Mouse (Mus musculus) CH12.LX (cell line): Measurements from ENCODE around the gene Teddm3. TPM values are rescaled to one million over a fixed set of nuclear protein-coding genes. Genes with fewer than 3 reads are reported as not detected.
A peak's percentile ranks its signal among the peaks of the same experiment; 100 is the strongest.

Source experiments
- DNase-seq: peaks from one replicate; pipeline ENCODE4 v3.0.0-alpha.2; 2013; ENCODE audit errors: extremely low read depth
- H3K27ac ChIP-seq: 2 replicates; pipeline ENCODE4 v1.5.1; 2012; ENCODE audit warnings: low read depth, mild to moderate bottlenecking, control low read depth, moderate library complexity; ENCODE audit not compliant: insufficient read depth
- H3K27me3 ChIP-seq: replicated peaks from 2 replicates; pipeline ENCODE3; 2012; ENCODE audit warnings: inconsistent platforms
- H3K36me3 ChIP-seq, 2 experiments: replicated peaks in 1 of 2; 2 replicates each; pipeline versions ENCODE3 to v1.6.1; 2012; ENCODE audit warnings: inconsistent platforms in 1 of 2, low read length in 1 of 2, mild to moderate bottlenecking in 1 of 2, mixed read lengths in 1 of 2, moderate library complexity in 1 of 2; ENCODE audit not compliant: control insufficient read depth in 1 of 2, insufficient read depth in 1 of 2
- H3K4me1 ChIP-seq, 2 experiments: 2 replicates each; pipeline ENCODE4 v1.6.1; 2012; ENCODE audit warnings: inconsistent platforms in 1 of 2, moderate library complexity in 1 of 2; ENCODE audit not compliant: insufficient read depth in 2 of 2, control insufficient read depth in 1 of 2
- H3K4me2 ChIP-seq: 2 replicates; pipeline ENCODE4 v1.6.1; 2012; ENCODE audit warnings: low read depth, mild to moderate bottlenecking, control low read depth; ENCODE audit not compliant: poor library complexity, insufficient read depth, severe bottlenecking
- H3K4me3 ChIP-seq, 3 experiments: fragments of 150-350 bp in 1 of 3; sonication (generic) in 1 of 3; replicated peaks in 1 of 3; 2 replicates each; pipeline versions ENCODE3 to v1.5.1; 2011 to 2012; ENCODE audit warnings: low read depth in 2 of 3, low read length in 2 of 3, mild to moderate bottlenecking in 2 of 3, moderate library complexity in 2 of 3, control low read depth in 1 of 3, improper control_type of control experiment in 1 of 3, inconsistent platforms in 1 of 3, mixed read lengths in 1 of 3; ENCODE audit not compliant: poor library complexity in 1 of 3
- H3K79me2 ChIP-seq: replicated peaks from 2 replicates; pipeline ENCODE4 v1.6.1; 2012; ENCODE audit warnings: mild to moderate bottlenecking, moderate library complexity; ENCODE audit not compliant: control insufficient read depth, poor library complexity, insufficient read depth, severe bottlenecking; ENCODE audit errors: extremely low read depth
- H3K9ac ChIP-seq: 2 replicates; pipeline ENCODE4 v1.6.1; 2012; ENCODE audit warnings: low read depth, mild to moderate bottlenecking, control low read depth, moderate library complexity; ENCODE audit not compliant: insufficient read depth
- H3K9me3 ChIP-seq: replicated peaks from 2 replicates; pipeline ENCODE3; 2012; ENCODE audit warnings: low read length, inconsistent platforms, mixed read lengths
- CHD1 ChIP-seq: IDR thresholded peaks from 2 replicates; pipeline ENCODE4 v1.6.1; 2012; ENCODE audit warnings: low read depth, low read length, improper control_type of control experiment, inconsistent platforms
- CHD2 ChIP-seq: IDR thresholded peaks from 2 replicates; pipeline ENCODE4 v1.6.1; 2011; ENCODE audit warnings: low read length, improper control_type of control experiment
- CTCF ChIP-seq, 2 experiments: IDR thresholded peaks in 1 of 2; conservative IDR thresholded peaks in 1 of 2; 2 replicates each; pipeline ENCODE4 v1.5.1; 2011 to 2012; ENCODE audit warnings: low read depth in 2 of 2, low read length in 2 of 2, improper control_type of control experiment in 1 of 2, inconsistent platforms in 1 of 2, mild to moderate bottlenecking in 1 of 2, moderate library complexity in 1 of 2
- ELF1 ChIP-seq: IDR thresholded peaks from 2 replicates; pipeline ENCODE4 v1.6.1; 2014; ENCODE audit warnings: low read depth, mild to moderate bottlenecking, inconsistent platforms, low read length, improper control_type of control experiment
- EP300 ChIP-seq: IDR thresholded peaks from 2 replicates; pipeline ENCODE4 v1.6.1; 2011; ENCODE audit warnings: low read length, improper control_type of control experiment
- GABPA ChIP-seq: IDR thresholded peaks from 2 replicates; pipeline ENCODE4 v1.6.1; 2012; ENCODE audit warnings: low read depth, low read length, improper control_type of control experiment, inconsistent platforms; ENCODE audit not compliant: insufficient replicate concordance
- HCFC1 ChIP-seq: IDR thresholded peaks from 2 replicates; pipeline ENCODE4 v1.6.1; 2012; ENCODE audit warnings: low read depth, mild to moderate bottlenecking, inconsistent platforms, low read length, improper control_type of control experiment
- JUND ChIP-seq: conservative IDR thresholded peaks from 2 replicates; pipeline ENCODE4 v1.6.1; 2011; ENCODE audit warnings: low read depth, low read length, improper control_type of control experiment
- MAFK ChIP-seq: IDR thresholded peaks from 2 replicates; pipeline ENCODE4 v1.6.1; 2011; ENCODE audit warnings: low read length, improper control_type of control experiment; ENCODE audit not compliant: insufficient replicate concordance
- MAX ChIP-seq: IDR thresholded peaks from 2 replicates; pipeline ENCODE4 v1.6.1; 2011; ENCODE audit warnings: low read length, improper control_type of control experiment
- MAZ ChIP-seq: IDR thresholded peaks from 2 replicates; pipeline ENCODE4 v1.6.1; 2012; ENCODE audit warnings: low read depth, mild to moderate bottlenecking, inconsistent platforms, low read length, improper control_type of control experiment, moderate library complexity
- NELFE ChIP-seq: IDR thresholded peaks from 2 replicates; pipeline ENCODE4 v1.6.1; 2011; ENCODE audit warnings: low read depth, low read length, improper control_type of control experiment
- NRF1 ChIP-seq: IDR thresholded peaks from 2 replicates; pipeline ENCODE4 v1.6.1; 2014; ENCODE audit warnings: low read depth, mild to moderate bottlenecking, inconsistent platforms, low read length, improper control_type of control experiment, moderate library complexity
- POLR2A ChIP-seq: IDR thresholded peaks from 2 replicates; pipeline ENCODE4 v1.6.1; 2011; ENCODE audit warnings: low read depth, mild to moderate bottlenecking, improper control_type of control experiment, low read length
- RAD21 ChIP-seq: IDR thresholded peaks from 2 replicates; pipeline ENCODE4 v1.6.1; 2011; ENCODE audit warnings: low read depth, mild to moderate bottlenecking, low read length, improper control_type of control experiment, moderate library complexity
- SMC3 ChIP-seq: IDR thresholded peaks from 2 replicates; pipeline ENCODE4 v1.6.1; 2011; ENCODE audit warnings: low read depth, low read length, improper control_type of control experiment
- TBP ChIP-seq: conservative IDR thresholded peaks from 2 replicates; pipeline ENCODE4 v1.6.1; 2011; ENCODE audit warnings: low read depth, low read length, improper control_type of control experiment
- TCF12 ChIP-seq: IDR thresholded peaks from 2 replicates; pipeline ENCODE4 v1.6.1; 2014; ENCODE audit warnings: low read depth, mild to moderate bottlenecking, inconsistent platforms, low read length, improper control_type of control experiment
- UBTF ChIP-seq: IDR thresholded peaks from 2 replicates; pipeline ENCODE4 v1.6.1; 2012; ENCODE audit warnings: low read depth, mild to moderate bottlenecking, inconsistent platforms, low read length, improper control_type of control experiment, moderate library complexity
- USF1 ChIP-seq: IDR thresholded peaks from 2 replicates; pipeline ENCODE4 v1.6.1; 2014; ENCODE audit warnings: low read depth, mild to moderate bottlenecking, inconsistent platforms, low read length, improper control_type of control experiment
- ZC3H11A ChIP-seq: IDR thresholded peaks from 2 replicates; pipeline ENCODE4 v1.6.1; 2012; ENCODE audit warnings: low read depth, mild to moderate bottlenecking, inconsistent platforms, low read length, improper control_type of control experiment
- ZKSCAN1 ChIP-seq: IDR thresholded peaks from 2 replicates; pipeline ENCODE4 v1.6.1; 2012; ENCODE audit warnings: low read depth, inconsistent platforms, low read length, improper control_type of control experiment, borderline replicate concordance
- ZNF384 ChIP-seq: IDR thresholded peaks from 2 replicates; pipeline ENCODE4 v1.6.1; 2012; ENCODE audit warnings: low read depth, low read length, improper control_type of control experiment, inconsistent platforms
- dilution Hi-C: fragments of 300-500 bp; cut with MboI; formaldehyde crosslinking; loops from 2 replicates; pipeline ENCODE4 v1.14.3; 2020; ENCODE audit warnings: low sequenced_read_pairs; ENCODE audit not compliant: extremely low pct_unique_long_range_greater_than_20kb, extremely low pct_ligation_motif_present
- in situ Hi-C: fragments of 300-500 bp; cut with MboI; formaldehyde crosslinking; loops from 3 replicates; pipeline ENCODE4 v1.14.3; 2019; ENCODE audit warnings: low sequenced_read_pairs, low pct_ligation_motif_present, low pct_unique_long_range_greater_than_20kb, mixed read lengths
- polyA plus RNA-seq: library from polyadenylated mRNA; unstranded; fragments of >175 nt; gene quantifications from 2 replicates; pipeline ENCODE4 v1.2.1, GENCODE M21; 2012; ENCODE audit warnings: low read depth; ENCODE audit not compliant: insufficient read length
- total RNA-seq, 2 experiments: library from RNA; depleted of rRNA; stranded (reverse); fragments of 300-350 nt in 1 of 2; fragments of >200 nt in 1 of 2; gene quantifications; 2 replicates each; pipeline ENCODE4 v1.2.3; 2012 to 2014

The Teddm3 gene
- total and polyA plus RNA-seq, 3 experiments, result not detected

DNA sequence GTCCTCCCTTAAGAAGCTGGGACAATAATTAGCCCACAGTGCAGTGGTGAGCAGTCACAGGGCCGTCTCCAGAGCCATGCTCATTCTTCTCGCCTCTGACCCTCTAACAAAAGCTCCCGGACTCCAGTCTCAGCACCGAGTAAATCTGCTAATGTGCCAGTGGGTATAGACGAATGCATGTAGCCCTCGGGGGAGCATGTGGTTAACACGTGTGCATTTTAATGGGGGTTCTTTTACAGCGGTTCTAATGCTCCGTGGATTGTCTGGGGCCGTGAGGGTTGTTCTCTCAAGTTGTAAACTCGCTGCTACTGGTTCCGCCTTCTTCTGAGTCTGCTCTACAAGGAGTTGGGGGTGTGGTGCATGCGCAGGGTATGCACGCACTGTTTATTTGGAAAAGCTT lies 37.8 kb upstream of the Teddm3 start:
- in situ Hi-C loops (loop anchor here (10.0 kb wide), 1 partner anchor 277 kb away; no protein-coding TSS in a partner anchor), dilution Hi-C loops (no loop called here)
- Histone ChIP-seq H3K79me2 (no peaks in the 10 kb centered on the region), H3K27me3 (peaks cover 6% of the 10 kb centered on the region), H3K9me3 (no peaks in the 10 kb centered on the region), H3K4me2 (no peak overlapping the region), H3K9ac (no peak overlapping the region), H3K4me3 (no peak overlapping the region), H3K27ac (no peak overlapping the region), H3K36me3 (no peaks in the 10 kb centered on the region), H3K4me1 (peaks cover 0 to 9% of the 10 kb centered on the region in 2 experiments; a peak in 2 of 4 replicates)
- no peak for DNase-seq
- TF ChIP-seq POLR2A (no peak), ZC3H11A (no peak), MAZ (no peak), SMC3 (no peak), CHD2 (no peak), NELFE (no peak), TCF12 (no peak), GABPA (no peak), TBP (no peak), USF1 (no peak), ZNF384 (no peak), EP300 (no peak), ELF1 (no peak), UBTF (no peak), MAX (no peak), ZKSCAN1 (no peak), MAFK (no peak)

DNA sequence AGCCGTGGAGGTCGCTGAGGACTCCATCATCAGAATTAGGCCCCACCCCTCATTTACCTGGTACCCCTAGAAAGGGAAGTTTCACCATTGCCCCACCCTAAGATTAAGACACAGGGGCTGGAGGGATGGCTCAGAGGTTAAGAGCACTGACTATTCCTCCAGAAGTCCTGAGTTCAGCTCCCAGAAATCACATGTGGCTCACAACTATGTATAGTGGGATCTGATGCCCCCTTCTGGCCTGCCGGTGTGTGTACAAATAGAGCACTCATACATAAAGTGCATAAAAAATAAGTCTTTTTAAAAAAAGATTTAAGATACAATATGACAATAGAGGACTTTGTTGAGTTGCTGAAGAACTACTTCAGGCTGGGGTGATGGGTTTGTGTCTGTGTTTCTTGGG lies 34.5 kb upstream of the Teddm3 start:
- Histone ChIP-seq H3K27me3 (no peaks in the 10 kb centered on the region), H3K36me3 (no peaks in the 10 kb centered on the region), H3K4me2 (no peak overlapping the region), H3K9me3 (no peaks in the 10 kb centered on the region), H3K4me1 (peaks cover 0 to 9% of the 10 kb centered on the region in 2 experiments; a peak in 2 of 4 replicates), H3K27ac (no peak overlapping the region), H3K4me3 (no peak overlapping the region), H3K9ac (no peak overlapping the region), H3K79me2 (no peaks in the 10 kb centered on the region)
- peak; percentile 24 for DNase-seq
- TF ChIP-seq HCFC1 (no peak), CTCF (conservative IDR thresholded peaks at IDR 0.05 in 1 of 2, IDR thresholded peaks at IDR 0.05 in 1 of 2; ENCODE audit: low read depth in 2 of 2, low read length in 2 of 2) (peak; percentile 54 to 60; a peak in 3 of 4 replicates), RAD21 (peak; percentile 35), JUND (no peak), NRF1 (no peak), POLR2A (no peak), TCF12 (no peak), SMC3 (peak; percentile 35), CHD1 (no peak)
- in situ Hi-C loops, result loop anchor here (10.0 kb wide), 1 partner anchor 464 kb away; no protein-coding TSS in a partner anchor
- dilution Hi-C loops, result no loop called here
